Mouse (Mus musculus) fat pad, adult 2 months (tissue): Measurements from ENCODE around the gene Gm20219.

Experiments used
- DNase-seq: peaks from one replicate; pipeline ENCODE4 v3.0.0-alpha.2; 2011; ENCODE audit warnings: low read depth, low spot score; ENCODE audit errors: extremely low read depth

Gene Gm20219

GRCm38 (mm10) chr17:56558448-56558847, 4.3 kb upstream of the Gm20219 start:
- no peak for DNase-seq

- DNase-seq: no peak
Observed at GRCm38 (mm10) chr17:56552781-56553363, 1.3 kb downstream of the Gm20219 start.

- peak; percentile 80 for DNase-seq
Observed at GRCm38 (mm10) chr17:56551841-56552581, 2.2 kb downstream of the Gm20219 start.

DNA sequence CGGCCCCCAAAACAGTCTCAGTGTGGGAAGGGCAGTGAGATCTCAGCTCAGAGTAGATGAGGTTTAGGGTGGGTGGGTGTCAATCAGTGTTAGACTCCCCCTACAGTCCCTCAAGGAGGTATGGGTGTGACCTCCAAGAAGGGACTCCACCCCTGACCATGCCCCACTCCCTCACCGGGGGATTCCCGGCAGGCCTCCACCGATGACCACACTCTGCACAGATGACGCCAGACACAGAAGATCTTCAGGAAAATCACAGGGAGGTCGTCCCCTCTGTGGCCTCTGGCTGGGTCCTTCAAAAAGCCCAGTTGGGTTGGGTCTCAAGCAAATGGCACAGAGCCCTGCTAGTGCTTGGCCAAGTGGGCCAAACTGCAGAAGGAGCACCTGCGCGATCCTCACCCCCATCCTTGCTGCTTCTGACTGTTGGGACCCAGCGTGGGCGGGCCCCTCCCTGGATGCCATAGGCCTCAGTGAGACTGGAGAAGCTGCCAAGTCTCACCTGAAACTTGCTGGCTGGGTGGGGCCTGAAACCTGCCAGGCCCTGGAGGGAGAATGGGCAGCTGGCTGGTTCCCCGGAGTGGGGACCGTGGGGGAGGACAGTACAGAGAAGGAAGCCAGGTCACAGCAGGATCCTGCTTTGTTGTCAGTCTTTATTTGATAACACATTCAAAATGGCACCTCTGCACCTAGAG, 3.3 kb downstream of the Gm20219 start:
- DNase-seq: peak; percentile 72

- no peak for DNase-seq
Observed at GRCm38 (mm10) chr17:56548605-56549105, 5.5 kb downstream of the Gm20219 start.

DNA sequence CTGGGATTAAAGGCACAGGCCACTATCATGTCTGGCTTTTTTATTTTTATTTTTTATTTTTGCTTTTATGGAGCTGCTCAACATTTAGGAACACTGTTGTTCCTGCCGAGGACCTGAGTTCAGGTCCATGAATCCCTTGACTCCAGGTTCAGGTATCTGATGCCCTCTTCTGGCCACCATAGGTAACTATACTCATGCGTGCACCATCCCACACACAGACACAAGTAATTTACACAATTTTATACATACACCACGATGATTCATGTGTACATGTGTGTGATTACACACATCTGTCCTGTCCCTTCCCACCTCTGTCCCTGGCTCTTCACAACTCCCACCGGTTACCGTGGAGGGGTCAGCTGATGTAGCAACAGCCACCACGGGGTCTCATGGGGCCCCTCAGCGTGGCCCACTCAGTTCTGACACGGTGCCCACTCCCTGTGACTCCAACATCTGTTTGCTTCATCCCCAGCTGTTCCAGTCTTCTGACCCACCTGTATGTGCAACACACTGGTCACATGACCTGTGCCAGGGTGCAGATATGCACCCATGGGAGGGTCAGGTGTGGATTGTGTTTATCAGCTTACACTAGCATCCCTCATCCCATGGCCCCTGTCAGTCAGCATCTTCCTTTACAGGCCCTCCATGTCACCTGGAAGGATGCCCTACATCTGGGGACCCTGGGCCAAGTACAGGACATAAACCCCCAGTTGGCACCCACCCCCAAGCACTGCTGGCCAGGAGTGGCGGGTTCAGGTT, 6.2 kb downstream of the Gm20219 start:
- no peak for DNase-seq

- no peak for DNase-seq
Observed at GRCm38 (mm10) chr17:56547116-56547845, 6.9 kb downstream of the Gm20219 start.

- DNase-seq: no peak
Observed at GRCm38 (mm10) chr17:56546576-56546975, 7.6 kb downstream of the Gm20219 start.

- DNase-seq: no peak
Observed at GRCm38 (mm10) chr17:56545945-56546344, 8.2 kb downstream of the Gm20219 start.

DNA sequence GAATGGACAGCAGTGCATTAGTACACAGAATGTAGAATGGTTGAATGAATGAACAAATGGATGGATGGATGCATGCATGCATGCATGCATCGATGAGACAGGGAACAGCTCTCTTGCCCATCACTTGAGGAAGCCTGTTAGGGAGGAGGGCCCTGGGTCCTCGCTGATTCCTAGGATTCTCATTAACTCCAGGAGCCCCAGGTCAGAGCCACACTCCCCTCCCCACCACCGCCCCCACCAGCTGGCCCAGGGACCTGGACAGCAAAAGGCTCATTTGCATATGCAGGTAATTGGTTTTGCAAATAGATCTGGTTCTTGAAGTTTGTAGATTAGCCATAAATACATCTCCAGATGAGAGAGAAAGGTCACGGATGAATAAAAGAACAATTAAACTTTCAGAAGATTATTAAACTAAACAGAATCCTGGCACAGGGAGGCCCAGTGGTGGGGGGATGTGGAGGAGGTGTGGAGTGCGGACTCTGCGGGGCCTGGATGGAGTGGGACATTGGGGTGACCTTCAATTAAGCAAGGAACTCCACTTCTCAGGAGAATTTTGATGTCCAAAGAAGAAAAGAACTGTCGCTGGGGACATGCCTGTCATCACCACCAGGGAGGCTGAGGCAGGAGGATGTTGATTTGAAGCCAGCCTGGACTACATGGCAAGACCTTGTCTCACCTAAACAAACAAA, 9.3 kb downstream of the Gm20219 start:
- no peak for DNase-seq

- no peak for DNase-seq
Observed at GRCm38 (mm10) chr17:56543684-56544224, 10.4 kb downstream of the Gm20219 start.

DNA sequence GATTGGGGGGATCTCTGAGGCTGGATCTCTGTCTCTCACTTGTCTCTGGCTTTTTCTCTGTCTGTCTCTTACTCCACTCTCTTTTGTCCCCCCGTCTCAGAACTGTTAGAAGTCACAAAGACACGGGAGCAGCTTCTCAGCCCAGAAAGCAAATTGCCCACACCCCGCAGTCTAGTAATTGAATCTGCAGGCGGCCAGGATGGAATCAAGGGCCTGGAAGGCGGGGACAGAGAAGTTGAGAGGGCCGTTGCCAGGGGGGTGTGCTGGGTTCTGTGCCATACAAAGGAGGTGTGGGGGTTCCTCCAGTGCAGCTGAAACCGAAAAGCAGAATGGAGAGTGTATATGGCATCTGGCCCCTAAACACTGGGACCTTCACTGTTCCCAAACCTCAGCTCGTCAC, 11.5 kb downstream of the Gm20219 start:
- DNase-seq: no peak

DNA sequence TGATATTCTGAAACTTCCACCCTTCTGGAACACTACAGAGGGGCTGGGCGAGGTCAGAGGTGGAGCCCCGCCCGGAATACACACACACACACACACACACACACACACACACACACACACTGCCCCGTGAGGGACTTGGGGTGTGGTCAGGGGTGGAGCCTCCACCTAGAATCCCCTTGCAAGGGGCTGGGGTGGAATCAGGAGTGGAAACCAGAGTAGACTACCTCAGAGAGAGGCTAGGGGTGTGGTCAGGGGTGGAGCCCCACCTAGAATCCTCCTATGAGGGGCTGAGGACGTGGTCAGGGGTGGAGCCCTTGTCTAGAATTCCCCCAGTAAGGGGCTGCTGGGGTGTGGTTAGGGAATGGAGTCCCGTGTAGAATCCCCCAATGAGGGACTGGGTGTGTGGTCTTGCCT, 13.6 kb downstream of the Gm20219 start:
- DNase-seq: no peak

DNA sequence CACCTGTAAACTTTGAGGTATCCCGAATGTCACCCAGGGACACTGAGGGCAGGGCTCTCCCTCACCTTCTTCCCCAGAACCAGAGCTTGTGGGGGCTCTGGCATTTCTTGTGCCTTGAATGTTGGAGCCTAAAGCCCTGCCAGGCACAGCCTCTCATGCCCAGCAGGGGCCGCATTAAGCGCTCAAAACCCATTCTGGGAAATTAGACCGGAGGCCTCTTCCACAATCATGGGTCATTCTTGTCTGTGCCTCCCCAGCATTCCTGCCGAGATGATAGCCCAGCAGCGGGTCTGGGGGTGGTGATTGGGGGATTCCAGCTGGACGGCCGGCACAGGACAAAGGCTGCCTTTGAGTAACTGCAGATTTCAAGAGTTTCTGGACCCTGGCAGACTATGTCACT, 16.3 kb downstream of the Gm20219 start:
- no peak for DNase-seq

- DNase-seq: no peak
Observed at GRCm38 (mm10) chr17:56536874-56537273, 17.3 kb downstream of the Gm20219 start.

- DNase-seq: no peak
Observed at GRCm38 (mm10) chr17:56536192-56536591, 18.0 kb downstream of the Gm20219 start.

- DNase-seq: no peak
Observed at GRCm38 (mm10) chr17:56524943-56525342, 29.2 kb downstream of the Gm20219 start.

DNA sequence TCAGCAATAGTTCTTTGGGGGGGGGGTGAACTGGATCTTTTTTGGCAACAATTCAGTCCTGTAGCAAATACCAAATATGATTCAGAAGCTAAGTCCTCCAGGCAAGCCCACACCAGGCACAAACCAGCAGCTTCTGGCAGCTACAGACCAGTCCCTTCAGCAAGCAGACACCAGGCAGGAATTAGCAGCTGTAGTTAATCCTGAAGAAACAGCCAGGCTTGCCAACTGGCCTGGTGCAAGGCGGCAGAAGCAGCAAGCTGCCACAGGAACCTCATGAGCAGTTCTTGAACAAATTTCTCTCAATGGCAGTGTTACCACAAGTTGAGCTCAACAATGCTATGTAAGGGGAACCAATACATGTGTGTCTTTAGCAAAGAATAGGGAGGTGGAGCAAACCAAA, 31.4 kb downstream of the Gm20219 start:
- DNase-seq: peak; percentile 25

DNA sequence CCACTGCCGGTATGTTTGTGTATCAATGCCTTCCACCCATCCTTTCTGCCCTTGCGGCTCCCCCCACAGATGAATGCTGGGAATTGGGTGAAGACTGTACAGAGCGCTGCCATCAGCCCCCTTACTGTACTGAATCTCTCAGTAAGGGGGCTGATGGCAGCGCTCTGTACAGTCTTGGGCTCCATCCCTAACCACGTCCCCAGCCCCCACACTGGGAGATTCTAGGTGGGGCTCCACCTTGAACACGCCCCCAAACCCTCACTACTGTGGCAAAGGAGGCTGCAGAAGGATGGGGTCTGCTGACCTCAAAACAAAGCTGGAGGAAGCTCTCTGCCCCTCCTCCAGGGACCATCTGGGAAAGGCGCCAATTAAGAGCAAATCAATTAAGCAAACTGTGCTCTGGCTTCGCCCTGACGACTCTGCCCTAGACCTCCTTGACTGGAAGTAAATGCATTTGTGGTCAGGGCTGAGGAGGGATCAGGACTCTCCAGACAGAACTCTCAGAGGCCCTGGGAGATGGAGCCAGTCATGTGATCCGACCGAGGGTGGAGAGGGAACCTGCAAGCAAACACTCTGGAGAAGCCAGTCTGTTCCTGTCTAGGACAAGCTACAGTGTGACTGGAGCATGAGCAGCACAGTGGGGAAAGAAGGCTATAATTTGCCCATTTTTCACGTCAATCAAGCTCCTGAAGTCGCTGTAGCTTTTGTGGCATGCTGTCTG, 38.3 kb downstream of the Gm20219 start:
- DNase-seq: no peak
